Mouse (Mus musculus): ENCODE data around the gene Adamts1. TPM values are rescaled to one million over a fixed set of nuclear protein-coding genes. Genes with fewer than 3 reads are reported as not detected.

The Adamts1 gene
- polyA plus RNA-seq, 1 experiment = 4.6 TPM

- Histone ChIP-seq H3K27ac (ENCODE audit: insufficient read depth, low read depth, low read length) (no peak overlapping the region), H3K36me3 (ENCODE audit: control insufficient read depth, insufficient read depth, low read length) (no peaks in the 10 kb centered on the region; the same call in 1 of the 2 replicates), H3K4me3 (ENCODE audit: low read depth, low read length) (no peak overlapping the region), H3K27me3 (ENCODE audit: control insufficient read depth, insufficient read depth, low read length) (peaks cover 9% of the 10 kb centered on the region), H3K4me1 (ENCODE audit: control insufficient read depth, insufficient read depth, insufficient read length, low read length) (peaks cover 12% of the 10 kb centered on the region)
- no peak for TF ChIP-seq POLR2A (IDR thresholded peaks at IDR 0.05; ENCODE audit: low read depth, low read length)
- no peak for TF ChIP-seq CTCF (IDR thresholded peaks at IDR 0.05; ENCODE audit: extremely low read depth, insufficient read length, insufficient replicate concordance, low read depth, low read length)
- WGBS = 94% methylated on average over 7 of the region's 7 CpGs
Measured at GRCm38 (mm10) chr16:85798334-85798733, 4.6 kb downstream of the Adamts1 start.

GRCm38 (mm10) chr16:85797161-85797560 is 5.8 kb downstream of the Adamts1 start:
- WGBS = 93% methylated on average over 4 of the region's 4 CpGs
- peaks cover 7% of the 10 kb centered on the region for H3K4me1 ChIP-seq (ENCODE audit: control insufficient read depth, insufficient read depth, insufficient read length, low read length)
- H3K27ac ChIP-seq (ENCODE audit: insufficient read depth, low read depth, low read length) = no peak overlapping the region

GRCm38 (mm10) chr16:85795731-85796130 is 7.2 kb downstream of the Adamts1 start:
- Histone ChIP-seq H3K4me1 (ENCODE audit: control insufficient read depth, insufficient read depth, insufficient read length, low read length) (peaks cover 4% of the 10 kb centered on the region; the same call in 1 of the 2 replicates), H3K36me3 (ENCODE audit: control insufficient read depth, insufficient read depth, low read length) (no peaks in the 10 kb centered on the region; the same call in 1 of the 2 replicates), H3K27ac (ENCODE audit: insufficient read depth, low read depth, low read length) (no peak overlapping the region), H3K4me3 (ENCODE audit: low read depth, low read length) (no peak overlapping the region), H3K27me3 (ENCODE audit: control insufficient read depth, insufficient read depth, low read length) (no peaks in the 10 kb centered on the region)
- no peak for TF ChIP-seq POLR2A (IDR thresholded peaks at IDR 0.05; ENCODE audit: low read depth, low read length)
- no peak for TF ChIP-seq CTCF (IDR thresholded peaks at IDR 0.05; ENCODE audit: extremely low read depth, insufficient read length, insufficient replicate concordance, low read depth, low read length)
- 94% methylated on average over 7 of the region's 7 CpGs for WGBS

More at GRCm38 (mm10) chr16:85797161-85797560, 5.8 kb downstream of the Adamts1 start:
- no peak for TF ChIP-seq CTCF (IDR thresholded peaks at IDR 0.05; ENCODE audit: extremely low read depth, insufficient read length, insufficient replicate concordance, low read depth, low read length)
- Histone ChIP-seq H3K4me3 (ENCODE audit: low read depth, low read length) (no peak overlapping the region), H3K27me3 (ENCODE audit: control insufficient read depth, insufficient read depth, low read length) (peaks cover 2% of the 10 kb centered on the region), H3K36me3 (ENCODE audit: control insufficient read depth, insufficient read depth, low read length) (no peaks in the 10 kb centered on the region; the same call in 1 of the 2 replicates)

- Histone ChIP-seq H3K4me1 (ENCODE audit: control insufficient read depth, insufficient read depth, insufficient read length, low read length) (no peaks in the 10 kb centered on the region), H3K4me3 (ENCODE audit: low read depth, low read length) (no peak overlapping the region), H3K27me3 (ENCODE audit: control insufficient read depth, insufficient read depth, low read length) (no peaks in the 10 kb centered on the region), H3K27ac (ENCODE audit: insufficient read depth, low read depth, low read length) (no peak overlapping the region), H3K36me3 (ENCODE audit: control insufficient read depth, insufficient read depth, low read length) (no peaks in the 10 kb centered on the region; the same call in 1 of the 2 replicates)
- TF ChIP-seq POLR2A (IDR thresholded peaks at IDR 0.05; ENCODE audit: low read depth, low read length) = no peak
- no peak for TF ChIP-seq CTCF (IDR thresholded peaks at IDR 0.05; ENCODE audit: extremely low read depth, insufficient read length, insufficient replicate concordance, low read depth, low read length)
- WGBS = 92% methylated on average over 4 of the region's 4 CpGs
Measured at GRCm38 (mm10) chr16:85793166-85793830, 9.6 kb downstream of the Adamts1 start.

GRCm38 (mm10) chr16:85781076-85781475 is 21.8 kb downstream of the Adamts1 start:
- TF ChIP-seq POLR2A (IDR thresholded peaks at IDR 0.05; ENCODE audit: low read depth, low read length) = no peak
- TF ChIP-seq CTCF (IDR thresholded peaks at IDR 0.05; ENCODE audit: extremely low read depth, insufficient read length, insufficient replicate concordance, low read depth, low read length) = no peak

GRCm38 (mm10) chr16:85779775-85780174 is 23.1 kb downstream of the Adamts1 start:
- no peaks in the 10 kb centered on the region for H3K36me3 ChIP-seq (ENCODE audit: control insufficient read depth, insufficient read depth, low read length)
- no peaks in the 10 kb centered on the region for H3K27me3 ChIP-seq (ENCODE audit: control insufficient read depth, insufficient read depth, low read length)
- no peaks in the 10 kb centered on the region for H3K4me1 ChIP-seq (ENCODE audit: control insufficient read depth, insufficient read depth, insufficient read length, low read length)
- H3K27ac ChIP-seq (ENCODE audit: insufficient read depth, low read depth, low read length) = no peak overlapping the region
- H3K4me3 ChIP-seq (ENCODE audit: low read depth, low read length) = no peak overlapping the region
- TF ChIP-seq POLR2A (IDR thresholded peaks at IDR 0.05; ENCODE audit: low read depth, low read length) (no peak), CTCF (IDR thresholded peaks at IDR 0.05; ENCODE audit: extremely low read depth, insufficient read length, insufficient replicate concordance, low read depth, low read length) (no peak)

More at GRCm38 (mm10) chr16:85781076-85781475, 21.8 kb downstream of the Adamts1 start:
- Histone ChIP-seq H3K27me3 (ENCODE audit: control insufficient read depth, insufficient read depth, low read length) (no peaks in the 10 kb centered on the region), H3K4me1 (ENCODE audit: control insufficient read depth, insufficient read depth, insufficient read length, low read length) (no peaks in the 10 kb centered on the region), H3K36me3 (ENCODE audit: control insufficient read depth, insufficient read depth, low read length) (no peaks in the 10 kb centered on the region), H3K4me3 (ENCODE audit: low read depth, low read length) (no peak overlapping the region), H3K27ac (ENCODE audit: insufficient read depth, low read depth, low read length) (no peak overlapping the region)
- WGBS = 78% methylated on average over 2 of the region's 2 CpGs

- H3K4me1 ChIP-seq (ENCODE audit: control insufficient read depth, insufficient read depth, insufficient read length, low read length) = no peaks in the 10 kb centered on the region
- 70% methylated on average over 3 of the region's 3 CpGs for WGBS
- no peak for TF ChIP-seq CTCF (IDR thresholded peaks at IDR 0.05; ENCODE audit: extremely low read depth, insufficient read length, insufficient replicate concordance, low read depth, low read length)
- TF ChIP-seq POLR2A (IDR thresholded peaks at IDR 0.05; ENCODE audit: low read depth, low read length) = no peak
- H3K27ac ChIP-seq (ENCODE audit: insufficient read depth, low read depth, low read length) = no peak overlapping the region
- H3K27me3 ChIP-seq (ENCODE audit: control insufficient read depth, insufficient read depth, low read length) = no peaks in the 10 kb centered on the region
- H3K36me3 ChIP-seq (ENCODE audit: control insufficient read depth, insufficient read depth, low read length) = no peaks in the 10 kb centered on the region
- H3K4me3 ChIP-seq (ENCODE audit: low read depth, low read length) = no peak overlapping the region
Measured at GRCm38 (mm10) chr16:85772272-85772671, 30.6 kb downstream of the Adamts1 start.

All from small intestine, adult 2 months (tissue).